Mouse (Mus musculus) erythroblast, embryonic 14.5 days (primary cell): ENCODE results near the gene Nptx1.

Experiments used
- GATA1 ChIP-seq: IDR thresholded peaks from 2 replicates; pipeline ENCODE4 v1.6.1; 2012; ENCODE audit warnings: low read length, inconsistent platforms, mixed read lengths
- TAL1 ChIP-seq: IDR thresholded peaks from 3 replicates; pipeline ENCODE4 v1.6.1; 2012; ENCODE audit warnings: low read length, inconsistent platforms, mixed read lengths

DNA sequence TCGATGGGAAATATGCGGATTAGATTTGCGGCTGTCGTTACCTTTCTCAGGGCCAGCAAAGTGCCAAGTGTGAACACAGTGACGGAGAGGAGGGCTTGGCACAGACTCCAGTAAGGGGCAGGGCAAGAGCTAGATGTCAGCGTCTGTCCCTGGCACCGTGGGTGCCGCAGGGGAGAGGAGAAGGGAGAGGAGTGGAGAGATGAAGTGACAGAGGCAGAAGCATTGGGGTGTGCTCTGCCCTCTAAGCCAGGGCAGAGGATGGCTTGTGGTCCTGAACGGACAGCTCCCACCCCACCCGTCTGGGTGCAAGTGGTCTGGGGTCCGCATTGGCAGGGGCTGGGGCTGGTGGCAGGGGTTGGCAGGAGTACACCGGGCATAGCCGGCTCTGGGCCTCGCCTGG is 7.6 kb downstream of the Nptx1 start:
- TF ChIP-seq TAL1 (no peak), GATA1 (no peak)
